Mouse (Mus musculus) gastrocnemius, postnatal 14 days (tissue): ENCODE measurements around the gene Pde10a. TPM values are rescaled to one million over a fixed set of nuclear protein-coding genes. Genes with fewer than 3 reads are reported as not detected.

Experiments
- DNase-seq: peaks from one replicate; pipeline ENCODE4 v3.0.0; 2021; ENCODE audit warnings: mixed read lengths
- intact Hi-C: fragments of 180-260 bp; cut with DNase I; formaldehyde crosslinking; loops from one replicate; pipeline ENCODE4 v1.15.1; 2025; ENCODE audit warnings: low total_unique reads
- total RNA-seq, 2 experiments: library from RNA; stranded (reverse); gene quantifications; 2 replicates each; pipeline ENCODE4 v1.2.3; 2021

The Pde10a gene
- total RNA-seq, 2 experiments from 2014 or later: 5.2 to 6.5 TPM

DNA sequence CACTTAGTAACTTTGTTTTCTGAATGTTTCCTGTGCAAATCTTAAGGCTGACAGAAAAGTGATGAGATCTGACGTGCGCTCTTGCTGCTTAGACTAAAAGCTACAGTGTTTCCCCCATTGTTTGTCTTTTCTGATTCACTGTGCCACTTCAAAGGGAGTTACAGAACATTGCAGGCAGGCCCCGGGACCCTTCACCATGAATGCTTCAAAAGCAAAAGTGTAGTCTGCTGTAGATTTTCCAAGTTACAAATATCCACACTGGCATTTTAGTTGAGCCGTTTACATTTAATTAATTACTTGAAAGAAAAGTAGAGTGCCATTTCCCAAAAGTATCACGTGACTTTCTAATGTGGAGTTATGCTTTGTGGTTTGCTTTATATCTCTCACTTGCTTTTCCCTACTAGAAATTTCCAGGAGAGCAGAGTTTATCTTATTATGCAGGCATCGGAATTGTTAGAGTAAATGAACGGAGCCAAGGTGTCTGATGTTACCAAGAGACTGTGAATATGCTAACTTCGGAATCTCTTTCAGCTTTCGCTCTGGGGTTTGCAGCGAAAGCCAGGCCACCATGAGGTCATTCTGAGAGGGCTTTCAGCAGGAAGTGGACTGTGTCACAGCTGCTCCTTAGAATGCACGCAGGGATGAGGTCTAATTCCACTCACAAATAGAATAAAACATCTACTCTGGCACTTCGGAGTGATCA, 447.1 kb downstream of the Pde10a start:
- DNase-seq: no peak
- intact Hi-C loops: no loop called here

DNA sequence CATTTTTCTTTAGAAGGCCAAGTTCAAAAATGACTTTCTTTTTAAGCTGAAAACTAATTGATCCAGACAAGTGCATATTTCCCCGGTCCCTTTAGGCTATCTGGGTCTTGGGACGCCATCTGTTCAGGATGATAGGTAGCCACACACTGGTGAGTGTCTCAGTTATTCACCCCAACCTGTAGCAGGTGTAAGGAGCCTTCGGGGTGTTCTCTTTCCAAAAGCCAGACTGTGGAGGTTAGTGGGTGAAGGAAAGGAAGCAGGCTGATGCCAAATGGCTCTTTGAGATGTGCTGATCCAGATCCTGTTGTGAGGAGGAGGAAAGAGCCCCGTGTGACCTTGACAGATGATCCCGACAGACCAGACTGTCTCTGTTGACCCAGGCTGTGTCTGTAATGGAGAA, 448.2 kb downstream of the Pde10a start:
- DNase-seq: no peak
- intact Hi-C loops: no loop called here

DNA sequence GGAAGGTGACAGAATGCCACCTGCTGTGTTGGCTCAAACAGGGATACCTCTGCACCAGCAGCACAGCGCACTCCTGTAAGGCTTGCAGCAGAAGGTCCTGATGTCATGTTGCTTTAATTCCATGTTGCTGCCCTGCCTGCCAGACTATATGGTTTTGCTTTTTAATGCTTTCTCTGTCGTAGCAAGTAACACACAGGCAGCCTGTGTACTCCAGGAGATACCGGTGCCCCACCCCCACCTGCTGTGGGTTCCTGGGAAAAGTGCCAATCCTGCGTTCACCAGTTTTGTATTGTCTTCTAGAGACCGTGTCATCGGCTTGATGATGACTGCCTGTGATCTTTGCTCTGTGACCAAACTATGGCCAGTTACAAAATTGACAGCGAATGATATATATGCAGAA, 449.3 kb downstream of the Pde10a start:
- intact Hi-C loops: no loop called here
- DNase-seq: no peak

DNA sequence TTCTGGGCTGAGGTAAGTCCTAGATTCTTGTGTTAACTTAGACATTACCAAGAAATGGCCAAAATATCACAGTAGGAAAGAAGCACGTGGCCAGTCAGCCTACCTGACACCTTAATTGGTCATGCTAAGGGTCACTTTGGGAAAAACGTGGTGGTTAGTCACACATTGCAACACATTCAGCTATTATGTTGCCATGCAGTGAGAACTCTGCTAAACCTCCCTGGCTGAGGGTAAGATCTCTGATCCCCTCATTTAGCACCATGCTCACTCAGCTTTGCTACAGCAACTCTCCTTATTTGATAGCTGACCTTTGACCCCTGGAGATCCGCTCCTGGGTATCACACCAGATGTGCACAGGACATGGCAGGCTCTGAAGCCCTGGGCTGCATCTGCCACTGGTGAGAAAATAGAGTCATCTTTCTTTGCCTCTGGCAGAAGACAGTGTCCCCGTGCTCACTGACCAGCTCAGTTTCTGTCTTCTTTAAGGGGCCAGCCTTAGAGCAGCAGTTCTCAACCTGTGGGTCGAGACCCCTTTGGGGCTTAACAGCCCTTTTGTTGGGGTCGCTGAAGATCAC, 449.7 kb downstream of the Pde10a start:
- DNase-seq: no peak
- intact Hi-C loops: no loop called here

DNA sequence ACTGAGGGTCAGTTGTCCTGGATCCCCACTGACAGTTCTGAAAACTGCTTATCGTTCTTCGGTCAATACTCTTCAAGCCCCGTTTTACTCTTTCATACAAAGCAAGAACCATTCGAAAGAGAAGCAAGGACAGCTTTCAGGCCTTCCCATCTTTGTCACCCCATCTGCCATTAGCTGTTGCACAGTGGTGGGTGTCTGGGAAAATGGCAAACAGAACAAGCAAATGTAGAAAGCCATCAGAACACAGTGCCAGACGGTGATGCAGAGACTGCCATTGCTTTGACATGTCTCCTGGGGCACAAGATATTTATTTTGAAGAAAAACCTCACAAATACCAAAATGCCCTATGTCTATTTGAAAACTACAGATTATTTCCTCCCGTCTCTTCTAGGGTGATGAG, 451.6 kb downstream of the Pde10a start:
- no peak for DNase-seq
- intact Hi-C loops: no loop called here

DNA sequence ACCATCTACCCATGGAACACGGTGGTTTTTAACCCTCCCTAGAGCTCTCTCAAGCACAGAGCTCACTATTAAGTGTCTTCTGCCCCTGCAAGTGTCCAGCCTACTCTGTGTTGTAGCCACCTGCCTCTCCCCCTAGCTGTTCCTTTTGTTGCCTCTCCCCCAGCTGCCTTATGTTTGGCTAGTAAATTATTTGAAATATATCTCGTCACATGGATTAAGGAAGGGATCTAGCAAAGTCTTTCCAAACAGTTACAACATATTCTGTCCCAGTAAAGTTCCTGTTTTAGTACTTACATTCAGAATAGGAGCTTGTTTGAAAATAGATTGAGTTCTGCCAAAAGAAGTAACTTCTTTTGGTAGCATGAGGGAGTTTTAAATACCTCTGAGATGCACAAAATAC, 452.1 kb downstream of the Pde10a start:
- no peak for DNase-seq
- intact Hi-C loops: no loop called here

DNA sequence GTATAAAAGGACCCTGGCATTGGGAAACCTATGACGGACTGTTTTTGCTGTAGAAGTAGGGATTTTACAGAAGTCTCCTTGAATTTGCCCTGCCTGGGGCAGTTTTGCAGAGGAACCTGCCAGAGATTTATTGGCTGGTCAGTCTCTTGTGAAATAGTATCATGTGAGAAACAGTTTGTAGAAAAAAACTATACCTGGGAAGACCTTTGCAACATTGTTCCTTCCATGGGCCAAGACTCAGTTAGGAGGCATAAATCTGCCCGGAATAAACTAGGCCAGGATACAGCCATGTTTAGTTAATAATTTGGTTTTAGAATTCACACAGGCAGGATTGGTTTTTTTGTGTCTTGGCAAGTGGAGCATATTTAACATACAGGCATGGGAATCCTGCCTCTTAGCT, 458.4 kb downstream of the Pde10a start:
- no peak for DNase-seq
- intact Hi-C loops: no loop called here

DNA sequence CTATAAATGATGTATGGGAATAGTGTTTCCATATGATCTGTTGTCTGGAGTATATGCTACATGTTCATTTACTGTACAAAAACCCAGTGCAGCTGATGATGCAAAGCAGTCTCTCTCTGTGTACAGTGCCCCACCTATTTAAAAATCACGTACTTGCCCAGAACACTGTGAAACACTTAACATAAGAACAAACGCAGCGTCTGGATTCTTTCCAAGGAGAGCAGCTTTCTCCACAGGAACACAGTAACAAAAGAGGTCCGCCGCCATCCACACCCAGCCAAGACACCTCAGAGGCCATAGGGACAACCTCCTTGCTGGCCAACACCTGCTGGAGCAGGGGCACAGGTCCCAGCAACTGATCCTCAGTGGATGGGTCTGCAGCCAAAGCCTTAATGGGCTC, 460.5 kb downstream of the Pde10a start:
- DNase-seq: no peak
- intact Hi-C loops: no loop called here

DNA sequence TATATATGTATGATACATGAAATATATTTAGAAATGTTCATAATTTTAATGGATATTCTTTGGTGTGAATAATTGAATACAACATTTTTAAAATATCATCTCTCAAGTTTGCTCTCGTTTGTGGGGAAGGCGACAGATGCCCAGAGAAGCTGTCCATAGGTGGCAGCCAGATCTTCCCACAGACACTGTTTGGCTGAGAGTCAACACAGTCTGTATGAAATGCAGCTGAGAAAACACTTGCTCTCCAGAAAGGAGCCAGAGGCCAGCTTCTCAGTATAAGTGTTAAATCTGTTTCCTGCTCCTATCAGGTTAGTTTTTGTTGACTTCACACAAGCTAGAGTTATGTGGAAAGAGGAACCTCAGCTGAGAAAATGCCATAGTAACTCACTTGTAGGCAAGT, 461.4 kb downstream of the Pde10a start:
- intact Hi-C loops: no loop called here
- DNase-seq: no peak

DNA sequence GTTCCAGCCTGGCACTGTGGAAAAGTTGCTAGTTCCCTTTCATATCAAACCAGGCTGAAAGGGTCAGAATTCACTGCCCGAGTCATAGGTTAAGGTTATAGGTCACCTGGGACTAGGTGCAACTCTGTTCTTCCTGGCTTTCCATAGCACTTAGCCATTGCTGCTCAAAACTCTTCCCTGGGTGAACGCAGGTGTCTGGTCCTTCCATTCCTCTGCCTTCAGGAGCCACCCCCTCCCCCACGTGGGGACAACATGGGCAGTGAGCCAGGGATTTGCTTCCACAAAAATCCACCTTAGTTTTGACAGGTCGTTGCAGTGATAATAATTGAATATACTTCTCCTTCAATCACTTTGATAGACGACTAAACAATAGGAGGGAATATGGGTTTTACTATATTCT, 462.2 kb downstream of the Pde10a start:
- no peak for DNase-seq
- intact Hi-C loops: no loop called here

DNA sequence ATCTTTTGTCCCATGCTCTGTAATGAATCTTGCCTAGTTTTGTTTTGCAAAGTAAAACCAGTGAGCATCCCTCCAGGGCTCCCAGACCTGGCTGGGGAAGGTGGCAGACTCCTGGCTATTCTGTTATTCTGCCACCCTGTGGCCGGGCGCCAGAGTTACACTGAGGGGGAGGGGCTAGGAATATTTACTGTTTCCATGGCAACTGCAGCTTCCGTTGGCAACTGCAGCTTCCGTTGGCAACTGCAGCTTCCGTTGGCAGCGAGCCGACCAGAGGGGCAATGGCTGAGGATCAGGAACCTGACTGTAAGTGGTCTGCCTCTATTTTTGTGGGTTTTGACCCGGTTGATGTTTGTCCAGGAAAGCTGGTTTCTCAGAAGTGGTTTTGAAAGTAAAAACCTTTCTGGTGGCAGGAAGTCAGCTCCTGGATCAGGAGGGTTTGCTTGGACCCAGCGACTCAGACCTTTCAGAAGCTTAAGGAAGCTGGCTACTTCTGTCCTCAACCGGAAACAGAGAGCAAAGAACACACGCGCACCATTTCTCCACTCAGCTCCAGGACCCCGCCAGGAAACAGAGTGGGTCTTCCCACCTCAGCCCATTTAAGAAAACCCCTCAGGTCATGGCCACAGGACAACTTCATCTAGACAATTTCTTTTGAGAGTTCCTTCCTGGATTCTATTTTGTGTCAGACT, 463.1 kb downstream of the Pde10a start, which contains the start of gene 1700010I14Rik:
Gene 1700010I14Rik, plus strand, starts transcription at position 215 of the 689 bp plus-strand sequence.
- DNase-seq: peak; percentile 81
- intact Hi-C loops: no loop called here

DNA sequence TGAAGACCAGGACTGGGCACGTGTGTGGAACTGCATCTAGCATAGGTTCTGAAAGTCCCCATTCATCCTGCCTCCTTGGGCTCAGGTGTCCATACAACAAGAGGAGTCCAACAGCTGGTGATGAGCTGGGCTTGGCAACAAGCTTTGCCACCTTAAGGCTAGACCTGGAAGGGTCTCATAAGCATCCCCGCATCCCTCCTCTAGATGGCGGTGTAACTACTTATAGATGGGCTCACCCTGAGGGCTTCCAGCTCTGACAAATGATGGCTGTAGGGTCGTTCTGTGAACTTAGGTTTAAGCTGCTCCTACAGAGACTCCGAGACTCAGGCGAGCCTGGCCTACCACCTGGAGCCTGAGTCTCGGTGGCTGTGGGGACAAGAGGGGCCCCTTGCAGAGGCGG, 466.0 kb downstream of the Pde10a start:
- DNase-seq: no peak
- intact Hi-C loops: no loop called here

DNA sequence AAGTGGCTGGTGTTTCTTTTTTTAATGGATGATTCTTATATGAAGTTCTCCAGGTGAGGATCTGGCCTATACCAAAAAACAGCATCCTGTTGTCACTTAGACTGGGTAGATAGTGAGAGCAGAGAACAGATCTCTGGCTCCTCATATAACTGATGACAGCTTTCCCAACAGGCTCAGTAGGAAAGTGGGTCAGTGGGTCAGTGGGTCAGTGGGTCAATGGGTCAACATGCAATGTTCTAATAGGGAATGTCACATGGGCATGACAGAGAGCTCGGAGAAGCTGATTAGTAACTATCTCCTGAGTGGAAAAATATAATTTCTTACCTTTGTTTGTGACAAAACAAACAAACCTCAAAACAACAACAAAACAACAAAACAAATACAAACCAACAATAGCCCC, 470.2 kb downstream of the Pde10a start:
- intact Hi-C loops: no loop called here
- no peak for DNase-seq

DNA sequence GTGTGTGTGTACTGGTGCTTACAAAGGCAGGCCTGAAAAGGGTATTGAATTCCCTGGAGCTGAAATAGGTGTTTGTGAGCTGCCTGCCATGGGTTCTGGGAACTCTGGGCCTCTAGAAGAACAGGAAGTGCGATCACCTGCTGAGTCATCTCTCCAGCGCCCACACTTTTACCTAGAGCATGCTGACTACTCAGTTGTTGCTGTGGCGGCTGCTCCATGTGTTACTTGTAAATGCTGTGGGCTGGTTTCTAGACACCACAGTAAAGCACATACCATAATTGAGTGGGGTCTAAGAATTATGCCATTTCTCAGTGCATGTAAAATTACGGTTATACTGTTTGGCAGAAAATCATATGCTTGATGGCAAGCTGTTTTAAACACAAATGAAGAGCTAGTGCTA, 477.3 kb downstream of the Pde10a start:
- intact Hi-C loops: no loop called here
- no peak for DNase-seq

DNA sequence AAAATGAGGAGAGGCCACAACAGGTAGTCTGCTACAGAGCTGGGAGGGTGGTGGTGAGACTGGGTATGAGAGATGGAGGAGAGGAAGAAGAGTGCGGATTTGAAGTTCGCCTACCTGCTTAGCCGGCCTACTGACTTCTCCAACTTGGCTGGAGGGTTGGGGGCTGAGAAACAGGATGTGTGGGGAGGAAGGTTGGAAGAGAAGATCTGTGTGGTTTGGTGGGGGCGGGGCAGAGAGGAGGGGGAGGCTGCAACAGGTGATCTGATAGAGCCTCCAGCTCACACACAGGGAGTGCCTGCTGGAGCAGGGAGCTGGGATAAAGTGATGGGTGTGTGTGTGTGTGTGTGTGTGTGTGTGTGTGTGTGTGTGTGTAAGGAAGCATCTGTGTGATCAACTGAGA, 479.3 kb downstream of the Pde10a start:
- DNase-seq: no peak
- intact Hi-C loops: no loop called here

DNA sequence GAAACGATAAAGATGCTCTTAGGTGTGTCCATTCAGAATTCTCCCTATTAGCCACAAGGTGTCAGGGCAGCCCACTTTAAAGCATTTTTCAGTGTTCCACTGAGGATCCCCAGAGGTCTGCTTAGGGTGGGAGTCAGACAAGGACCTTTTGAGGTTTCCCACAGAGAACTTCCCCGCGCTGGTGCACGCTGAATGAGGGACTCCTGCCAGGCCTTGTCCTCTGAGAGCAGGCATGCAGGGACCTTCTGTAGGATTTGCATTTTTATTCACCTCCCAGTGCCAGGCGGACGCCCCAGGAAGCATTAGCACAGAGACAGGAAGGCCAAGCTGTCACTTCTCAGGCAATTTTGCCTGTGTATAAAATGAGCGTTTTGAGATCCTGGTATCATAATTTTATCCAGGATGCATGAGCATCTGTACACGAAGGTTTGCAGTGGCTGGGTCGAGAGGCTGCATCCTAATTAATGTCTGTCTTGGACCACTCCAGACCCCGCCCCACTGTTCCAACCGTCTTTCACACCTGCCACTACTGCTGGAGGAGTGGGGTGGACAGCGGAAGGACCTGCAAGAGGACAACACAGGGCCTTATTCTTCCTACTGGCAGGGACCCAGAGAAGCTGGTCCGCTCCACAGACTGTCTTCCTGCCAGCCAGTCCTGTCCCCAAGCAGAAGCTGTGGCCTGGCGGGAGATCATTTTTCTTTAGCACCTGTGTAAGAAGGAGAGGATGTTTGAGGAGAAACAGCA, 498.2 kb downstream of the Pde10a start:
- intact Hi-C loops: no loop called here
- DNase-seq: no peak

DNA sequence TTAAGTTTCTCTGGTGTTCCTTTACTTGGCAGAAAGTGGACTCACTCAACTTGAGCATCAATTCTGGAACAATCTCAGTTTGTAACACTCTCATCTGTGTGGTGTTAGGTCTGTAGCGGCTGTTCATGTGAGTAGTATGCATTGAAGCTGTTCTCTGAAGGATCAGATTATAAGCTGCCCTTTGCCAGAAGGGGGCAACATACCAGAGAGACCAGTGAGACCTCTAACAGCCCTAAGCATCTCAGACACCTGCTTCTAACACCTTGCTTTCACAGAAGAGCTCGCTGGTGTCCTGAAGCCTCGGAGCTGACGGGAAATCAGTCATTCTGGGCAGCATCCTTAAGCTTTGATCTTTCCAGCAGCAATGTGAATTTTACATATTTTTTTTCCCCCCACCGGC, 505.0 kb downstream of the Pde10a start:
- DNase-seq: no peak
- intact Hi-C loops: loop anchor here (10.0 kb wide), 1 partner anchor 115 kb away; no protein-coding TSS in a partner anchor

DNA sequence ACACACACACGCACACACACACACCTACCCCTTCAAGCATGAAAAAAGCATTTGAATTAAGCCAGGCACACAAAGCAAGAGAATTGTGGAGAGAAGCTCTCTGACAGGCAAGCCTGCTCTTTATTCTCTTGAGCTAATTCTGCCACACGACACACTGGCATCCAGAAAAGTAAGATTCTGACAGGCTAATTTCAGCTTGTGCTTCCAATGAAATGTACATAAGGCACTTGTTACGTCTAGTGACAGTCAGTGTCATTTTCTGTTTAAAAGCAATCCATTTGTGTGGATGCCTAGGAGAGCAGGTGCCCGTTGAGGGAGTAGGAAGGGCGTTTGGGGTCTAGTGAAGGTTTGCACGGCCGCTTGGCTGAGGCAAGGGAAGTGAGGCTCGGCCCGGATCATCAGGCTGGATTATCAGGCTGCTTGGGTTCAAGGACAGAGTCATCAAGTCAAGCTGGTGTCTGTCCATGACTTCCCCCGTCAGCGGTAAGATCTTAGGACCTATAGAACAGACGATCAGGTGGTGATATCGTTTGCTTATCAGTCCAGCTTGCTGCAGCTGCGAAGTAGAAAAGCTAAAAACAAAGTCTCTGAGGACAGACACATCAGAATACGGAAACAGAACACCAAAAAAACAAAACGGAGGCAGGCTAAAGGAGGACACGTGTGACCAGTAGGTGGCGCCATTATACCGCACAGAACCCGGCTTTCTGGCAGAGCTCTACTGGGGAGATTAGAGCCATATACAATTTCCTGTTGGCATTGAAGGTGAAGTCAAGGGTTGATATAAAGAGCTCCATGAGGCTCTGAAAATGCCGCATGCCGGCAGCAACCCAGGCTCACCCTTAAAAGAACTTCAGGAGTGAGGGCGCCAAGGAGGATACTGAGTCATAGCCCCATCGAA, 506.3 kb downstream of the Pde10a start:
- intact Hi-C loops: loop anchor here (10.0 kb wide), 1 partner anchor 113 kb away; no protein-coding TSS in a partner anchor
- DNase-seq: peak; percentile 73

DNA sequence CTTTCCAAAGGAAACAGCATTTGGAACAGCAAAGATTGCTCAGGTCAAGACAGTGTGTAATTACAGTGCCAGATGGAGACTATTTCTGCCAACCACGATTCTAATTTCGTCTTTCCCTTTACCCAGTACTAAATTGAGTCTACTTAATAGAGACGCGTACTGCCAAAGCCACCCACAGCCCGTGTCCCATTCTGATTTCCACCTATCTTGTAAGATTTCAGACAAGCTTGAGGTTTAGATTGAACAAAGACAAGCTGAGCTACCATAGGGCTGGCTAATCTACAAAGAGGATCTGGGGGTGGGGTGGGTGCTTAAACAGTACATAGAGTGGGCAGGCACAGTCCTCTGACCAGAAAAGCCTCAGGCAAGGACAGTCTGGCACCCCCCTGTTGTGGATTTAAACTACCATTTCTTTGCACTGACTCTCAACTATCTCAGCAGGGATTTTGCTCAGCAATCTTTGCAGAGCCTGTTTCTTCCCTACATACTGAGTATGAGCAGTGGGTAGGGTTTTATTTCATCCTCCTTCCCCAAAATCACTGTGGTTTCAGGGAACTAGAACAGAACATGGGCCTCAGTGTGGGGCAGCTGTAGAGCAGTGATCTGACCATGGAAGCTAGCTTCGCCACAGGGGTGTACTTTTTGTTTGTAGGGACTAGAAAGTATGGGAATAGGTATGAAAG, 507.3 kb downstream of the Pde10a start:
- intact Hi-C loops: loop anchor here (10.0 kb wide), 1 partner anchor 112 kb away; no protein-coding TSS in a partner anchor
- DNase-seq: no peak
